Mouse (Mus musculus): ENCODE data around the gene Slc17a9. TPM values are rescaled to one million over a fixed set of nuclear protein-coding genes. Genes with fewer than 3 reads are reported as not detected.

Gene Slc17a9
- polyA plus RNA-seq, 1 experiment from 2014 or later = 3.1 TPM

DNA sequence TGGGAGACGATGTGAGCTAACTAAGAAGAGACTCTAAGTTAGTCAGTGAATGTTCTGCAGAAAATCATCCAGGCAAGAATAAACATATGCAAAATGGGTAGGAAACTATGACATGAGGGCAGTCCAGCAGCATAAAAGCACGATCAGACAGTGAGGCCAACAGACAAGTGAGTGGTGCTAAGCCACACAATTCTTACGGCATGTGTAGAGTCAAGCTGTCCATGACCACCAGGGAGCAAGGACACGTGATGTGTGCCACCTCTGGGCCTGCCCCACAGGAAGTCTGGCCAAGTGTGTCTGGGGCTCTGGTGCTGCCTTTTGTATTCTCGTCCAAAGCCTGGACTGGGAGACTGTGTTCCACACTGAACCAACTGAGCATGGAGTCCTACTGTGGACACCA is 35.2 kb upstream of the Slc17a9 start:
- TF ChIP-seq CTCF (IDR thresholded peaks at IDR 0.05; ENCODE audit: low read depth) = no peak
- Histone ChIP-seq H3K9me3 (ENCODE audit: control insufficient read depth) (no peaks in the 10 kb centered on the region), H3K4me1 (replicated peaks; ENCODE audit: control insufficient read depth, insufficient read depth, low read length) (no peaks in the 10 kb centered on the region; the same call in 1 of the 2 replicates), H3K36me3 (ENCODE audit: control insufficient read depth, insufficient read depth) (peaks cover 65% of the 10 kb centered on the region), H3K27me3 (replicated peaks; ENCODE audit: control insufficient read depth, insufficient read depth, low read length) (no peaks in the 10 kb centered on the region), H3K4me2 (replicated peaks; ENCODE audit: low read depth) (no peak overlapping the region), H3K27ac (ENCODE audit: low read depth, low read length) (no peak overlapping the region), H3K9ac (ENCODE audit: low read depth, low read length) (no peak overlapping the region), H3K4me3 (ENCODE audit: low read depth, low read length) (no peak overlapping the region)
- 85% methylated on average over 5 of the region's 5 CpGs for WGBS
- no peak for ATAC-seq

GRCm38 (mm10) chr2:180692630-180693029 is 32.4 kb upstream of the Slc17a9 start:
- H3K4me1 ChIP-seq (replicated peaks; ENCODE audit: control insufficient read depth, insufficient read depth, low read length) = no peaks in the 10 kb centered on the region; the same call in 1 of the 2 replicates
- no peaks in the 10 kb centered on the region for H3K9me3 ChIP-seq (ENCODE audit: control insufficient read depth)
- H3K4me2 ChIP-seq (replicated peaks; ENCODE audit: low read depth) = no peak overlapping the region
- WGBS = 0% methylated on average over 1 of the region's 1 CpGs
- TF ChIP-seq CTCF (IDR thresholded peaks at IDR 0.05; ENCODE audit: low read depth) = no peak
- no peak for ATAC-seq
- H3K4me3 ChIP-seq (ENCODE audit: low read depth, low read length) = no peak overlapping the region
- no peak overlapping the region for H3K27ac ChIP-seq (ENCODE audit: low read depth, low read length)
- no peaks in the 10 kb centered on the region for H3K27me3 ChIP-seq (replicated peaks; ENCODE audit: control insufficient read depth, insufficient read depth, low read length)
- no peak overlapping the region for H3K9ac ChIP-seq (ENCODE audit: low read depth, low read length)
- H3K36me3 ChIP-seq (ENCODE audit: control insufficient read depth, insufficient read depth) = peaks cover 37% of the 10 kb centered on the region

GRCm38 (mm10) chr2:180695176-180695575 is 29.9 kb upstream of the Slc17a9 start:
- H3K9me3 ChIP-seq (ENCODE audit: control insufficient read depth) = no peaks in the 10 kb centered on the region
- no peak for TF ChIP-seq CTCF (IDR thresholded peaks at IDR 0.05; ENCODE audit: low read depth)
- H3K27ac ChIP-seq (ENCODE audit: low read depth, low read length) = no peak overlapping the region
- H3K4me3 ChIP-seq (ENCODE audit: low read depth, low read length) = no peak overlapping the region
- peaks cover 12% of the 10 kb centered on the region for H3K36me3 ChIP-seq (ENCODE audit: control insufficient read depth, insufficient read depth)
- H3K4me2 ChIP-seq (replicated peaks; ENCODE audit: low read depth) = no peak overlapping the region
- no peaks in the 10 kb centered on the region for H3K27me3 ChIP-seq (replicated peaks; ENCODE audit: control insufficient read depth, insufficient read depth, low read length)
- H3K9ac ChIP-seq (ENCODE audit: low read depth, low read length) = no peak overlapping the region
- peaks cover 6% of the 10 kb centered on the region for H3K4me1 ChIP-seq (replicated peaks; ENCODE audit: control insufficient read depth, insufficient read depth, low read length)
- 71% methylated on average over 2 of the region's 2 CpGs for WGBS
- ATAC-seq = no peak

DNA sequence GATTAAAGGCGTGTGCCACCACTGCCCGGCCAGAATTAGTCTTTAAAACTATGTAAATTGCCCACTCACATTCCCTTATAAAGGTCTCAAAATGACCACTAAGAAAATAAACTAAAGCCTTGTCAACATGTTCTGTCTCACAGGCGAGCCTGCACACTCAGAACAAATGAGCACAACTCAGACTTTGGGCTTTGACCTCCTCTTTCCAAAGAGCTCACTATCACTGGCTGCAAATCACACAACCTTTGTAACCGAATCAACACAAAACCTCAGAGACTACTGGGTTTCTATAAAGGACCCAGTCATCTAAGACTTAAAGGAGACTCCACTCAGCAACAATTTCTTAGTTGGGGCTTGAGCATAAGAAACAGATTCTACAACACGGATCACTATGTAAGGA is 24.6 kb upstream of the Slc17a9 start:
- Histone ChIP-seq H3K9ac (ENCODE audit: low read depth, low read length) (peak overlapping the region; percentile 99; the same call in 1 of the 2 replicates), H3K4me2 (replicated peaks; ENCODE audit: low read depth) (peak overlapping the region; percentile 82), H3K36me3 (ENCODE audit: control insufficient read depth, insufficient read depth) (no peaks in the 10 kb centered on the region), H3K4me1 (replicated peaks; ENCODE audit: control insufficient read depth, insufficient read depth, low read length) (peaks cover 22% of the 10 kb centered on the region), H3K9me3 (ENCODE audit: control insufficient read depth) (no peaks in the 10 kb centered on the region), H3K4me3 (ENCODE audit: low read depth, low read length) (peak overlapping the region; percentile 82), H3K27ac (ENCODE audit: low read depth, low read length) (peak overlapping the region; percentile 99), H3K27me3 (replicated peaks; ENCODE audit: control insufficient read depth, insufficient read depth, low read length) (no peaks in the 10 kb centered on the region)
- peak; percentile 45 for ATAC-seq
- WGBS = 36% methylated on average over 5 of the region's 5 CpGs
- TF ChIP-seq CTCF (IDR thresholded peaks at IDR 0.05; ENCODE audit: low read depth) = no peak

- Histone ChIP-seq H3K4me1 (replicated peaks; ENCODE audit: control insufficient read depth, insufficient read depth, low read length) (peaks cover 22% of the 10 kb centered on the region), H3K4me3 (ENCODE audit: low read depth, low read length) (peak overlapping the region; percentile 82), H3K9me3 (ENCODE audit: control insufficient read depth) (no peaks in the 10 kb centered on the region), H3K27me3 (replicated peaks; ENCODE audit: control insufficient read depth, insufficient read depth, low read length) (no peaks in the 10 kb centered on the region), H3K9ac (ENCODE audit: low read depth, low read length) (peak overlapping the region; percentile 99), H3K27ac (ENCODE audit: low read depth, low read length) (peak overlapping the region; percentile 99), H3K36me3 (ENCODE audit: control insufficient read depth, insufficient read depth) (no peaks in the 10 kb centered on the region), H3K4me2 (replicated peaks; ENCODE audit: low read depth) (peak overlapping the region; percentile 82)
- 2% methylated on average over 26 of the region's 26 CpGs for WGBS
- TF ChIP-seq CTCF (IDR thresholded peaks at IDR 0.05; ENCODE audit: low read depth) = no peak
- ATAC-seq = no peak
Observed at GRCm38 (mm10) chr2:180701053-180701766, 23.9 kb upstream of the Slc17a9 start.

DNA sequence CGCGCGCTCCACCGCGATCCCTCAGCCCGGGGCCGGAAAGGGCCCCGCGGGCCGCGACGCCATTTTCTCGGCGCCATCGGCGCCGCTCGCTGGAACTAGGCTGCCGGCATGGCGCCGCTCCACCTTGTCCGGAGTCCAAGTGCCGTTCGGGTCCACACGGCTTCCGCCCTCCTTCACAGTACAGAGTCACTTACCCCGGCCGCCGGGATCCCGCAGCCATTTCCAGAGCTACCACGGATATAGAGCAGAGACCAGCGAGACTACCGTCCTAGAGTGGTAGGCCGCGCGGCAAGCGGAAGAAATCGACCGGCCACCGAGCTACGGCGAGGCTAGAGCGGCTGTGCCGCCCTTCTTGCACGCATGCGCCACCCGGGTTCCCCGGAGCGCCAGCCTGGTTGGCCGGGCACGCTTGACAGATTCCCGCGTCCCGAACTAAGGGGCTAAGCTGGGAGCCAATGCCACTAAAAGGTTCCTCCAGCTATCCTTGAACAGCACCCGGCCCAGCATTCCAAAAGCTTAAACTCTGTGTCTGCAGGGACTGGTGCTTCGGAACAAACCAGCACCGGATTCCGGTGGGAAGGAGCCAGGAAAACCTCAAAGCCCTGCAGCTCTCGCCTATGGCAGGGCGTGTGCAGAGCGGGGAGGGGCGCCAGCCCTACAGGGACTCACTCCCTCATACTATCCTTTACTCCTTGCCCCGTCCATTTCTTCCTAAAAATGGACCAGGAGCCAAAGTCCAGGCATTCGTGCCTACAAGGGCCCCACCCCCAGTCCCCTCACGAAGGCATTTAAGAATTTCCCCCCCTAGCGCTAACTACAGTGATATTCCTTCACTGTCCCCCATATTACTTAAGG is 23.1 kb upstream of the Slc17a9 start:
- Histone ChIP-seq H3K4me1 (replicated peaks; ENCODE audit: control insufficient read depth, insufficient read depth, low read length) (peaks cover 22% of the 10 kb centered on the region), H3K4me3 (ENCODE audit: low read depth, low read length) (peak overlapping the region; percentile 82), H3K27me3 (replicated peaks; ENCODE audit: control insufficient read depth, insufficient read depth, low read length) (no peaks in the 10 kb centered on the region), H3K4me2 (replicated peaks; ENCODE audit: low read depth) (peak overlapping the region; percentile 82), H3K27ac (ENCODE audit: low read depth, low read length) (peak overlapping the region; percentile 99), H3K9me3 (ENCODE audit: control insufficient read depth) (no peaks in the 10 kb centered on the region), H3K9ac (ENCODE audit: low read depth, low read length) (peak overlapping the region; percentile 99), H3K36me3 (ENCODE audit: control insufficient read depth, insufficient read depth) (no peaks in the 10 kb centered on the region)
- 0% methylated on average over 66 of the region's 66 CpGs for WGBS
- peak; percentile 91 for ATAC-seq
- peak; percentile 32; the same call in 1 of the 2 replicates for TF ChIP-seq CTCF (IDR thresholded peaks at IDR 0.05; ENCODE audit: low read depth)
